Mouse (Mus musculus) induced T-regulatory cell, adult 2 months (primary cell): ENCODE measurements around the gene Wdr86.
"Not testable (repeated sequence)": the region's sequence is repeated elsewhere in the genome, so short reads cannot be mapped to it uniquely, and the experiment has no call there.

ENCODE experiments used
- DNase-seq: peaks from one replicate; pipeline ENCODE4 v3.0.0-alpha.2; 2012; ENCODE audit warnings: low read depth

Wdr86 gene

DNA sequence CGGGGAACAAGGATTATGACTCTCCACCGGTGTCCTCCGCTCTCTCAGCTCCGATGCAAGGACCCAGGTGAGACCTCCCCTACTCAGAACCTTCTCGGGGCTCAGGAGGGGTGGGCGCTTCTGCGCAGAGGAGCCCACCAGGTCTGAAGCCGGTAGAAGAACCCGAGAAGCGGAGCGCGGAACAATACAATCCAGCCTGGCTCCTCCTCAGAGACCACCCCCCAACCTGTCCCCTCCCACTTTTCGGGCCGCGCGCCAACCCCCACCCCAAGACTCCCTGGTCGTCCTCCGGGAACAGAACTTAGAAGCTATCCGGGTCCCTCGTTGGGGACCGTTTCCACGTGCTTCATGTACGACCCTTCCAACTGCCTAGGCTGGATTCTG, at the start of gene Wdr86:
Gene Wdr86, minus strand, starts transcription at position 240 of the 384 bp plus-strand sequence.
- no peak for DNase-seq

DNA sequence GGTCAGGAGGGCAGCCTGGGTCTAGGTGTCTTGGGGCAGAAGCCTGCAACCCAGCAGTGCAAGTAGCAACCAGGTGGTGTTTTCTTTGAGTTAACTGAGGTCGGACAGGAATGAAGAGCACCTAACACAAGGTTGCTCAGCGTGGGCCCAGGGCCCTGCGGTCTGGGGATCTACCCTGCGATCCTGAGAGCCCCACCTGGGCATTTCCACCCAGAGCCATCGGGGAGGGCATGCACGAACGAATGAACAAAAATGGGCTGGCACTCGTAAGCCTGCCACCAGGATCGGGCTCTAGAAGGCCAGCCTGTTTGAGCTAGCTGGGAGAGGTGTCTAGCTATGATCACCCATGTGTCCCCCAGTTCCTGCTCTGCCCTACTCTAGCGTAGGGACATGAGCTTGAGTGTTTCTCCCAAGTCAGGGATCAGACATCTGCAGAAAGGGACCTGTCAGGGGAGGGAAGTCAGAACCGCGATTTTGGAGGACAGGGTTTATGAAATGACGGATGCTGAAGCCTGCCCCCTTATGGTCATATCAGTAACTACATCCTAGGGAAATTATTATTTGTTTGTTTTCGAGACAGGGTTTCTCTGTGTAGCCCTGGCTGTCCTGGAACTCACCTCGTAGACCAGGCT, 49.5 kb upstream of the Wdr86 start:
- peak; percentile 84 for DNase-seq

DNA sequence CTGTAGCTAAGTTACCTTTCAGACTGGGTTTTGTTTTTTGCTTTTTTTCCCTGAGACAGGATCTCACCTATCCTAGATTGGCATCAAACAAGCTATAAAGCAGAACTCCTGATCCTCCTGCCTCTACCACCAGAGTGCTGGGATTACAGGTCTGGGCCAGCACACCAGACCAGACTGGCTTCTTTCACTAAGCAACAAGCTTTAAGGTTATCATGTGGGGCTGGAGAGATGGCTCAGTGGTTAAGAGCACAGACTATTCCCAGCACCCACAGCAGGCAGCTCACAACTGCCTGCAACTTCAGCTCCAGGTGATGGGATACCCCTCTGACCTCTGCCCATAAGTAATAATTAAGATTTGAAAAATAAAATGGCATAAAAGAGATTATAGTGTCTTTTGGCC, 48.8 kb upstream of the Wdr86 start:
- DNase-seq: no peak

DNA sequence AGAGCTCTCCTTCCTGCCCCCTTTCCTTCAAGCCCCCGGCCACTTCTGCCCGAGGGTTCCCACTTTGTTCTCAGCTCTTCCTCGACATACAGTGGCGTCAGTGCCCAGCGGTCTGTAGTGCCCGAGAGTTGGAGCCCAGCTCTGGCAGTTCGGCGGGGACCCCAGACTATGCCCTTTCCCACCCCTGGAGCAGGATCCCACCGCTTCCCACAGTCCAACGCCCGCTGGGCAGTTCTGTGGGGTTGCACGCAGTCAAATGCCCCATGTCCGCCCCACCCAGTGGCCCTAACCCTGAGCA, 48.3 kb upstream of the Wdr86 start:
- DNase-seq: no peak

DNA sequence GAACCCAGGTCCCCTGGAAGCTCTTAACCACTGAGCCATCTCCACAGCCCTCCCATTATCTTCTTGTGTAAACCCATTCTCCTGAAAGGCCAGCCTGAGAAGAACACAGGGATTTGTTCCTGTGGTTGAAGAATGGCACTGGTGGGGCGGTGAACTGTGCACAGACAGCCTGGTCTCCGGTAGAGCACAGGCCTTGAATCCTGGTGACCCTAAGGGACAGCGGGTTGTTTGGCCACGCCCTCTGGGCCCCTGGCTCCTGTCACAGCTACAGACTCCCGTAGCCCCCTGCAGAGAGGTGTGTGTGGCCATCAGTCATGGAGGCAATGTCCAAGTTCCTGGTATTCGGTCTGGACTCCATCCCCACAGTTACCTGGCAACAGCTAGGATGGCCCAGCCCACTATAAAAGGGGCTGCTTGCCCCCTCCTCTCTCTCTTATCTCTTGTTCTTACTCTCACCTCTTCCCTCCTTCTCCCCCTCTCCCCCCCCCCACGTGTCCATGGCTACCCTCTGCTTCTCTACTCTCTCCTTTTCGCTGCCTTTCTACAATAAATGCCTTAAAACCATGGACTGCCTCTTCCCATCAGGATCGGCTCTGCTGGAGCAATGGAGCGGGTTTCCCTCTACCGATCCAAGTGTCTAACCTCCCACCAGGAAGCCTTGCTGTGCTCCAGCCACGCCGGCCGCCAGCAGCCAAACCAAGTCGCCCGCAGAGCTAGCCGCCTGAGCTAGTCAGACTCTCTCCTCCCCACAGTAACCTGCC, 47.7 kb upstream of the Wdr86 start:
- peak; percentile 19 for DNase-seq

DNA sequence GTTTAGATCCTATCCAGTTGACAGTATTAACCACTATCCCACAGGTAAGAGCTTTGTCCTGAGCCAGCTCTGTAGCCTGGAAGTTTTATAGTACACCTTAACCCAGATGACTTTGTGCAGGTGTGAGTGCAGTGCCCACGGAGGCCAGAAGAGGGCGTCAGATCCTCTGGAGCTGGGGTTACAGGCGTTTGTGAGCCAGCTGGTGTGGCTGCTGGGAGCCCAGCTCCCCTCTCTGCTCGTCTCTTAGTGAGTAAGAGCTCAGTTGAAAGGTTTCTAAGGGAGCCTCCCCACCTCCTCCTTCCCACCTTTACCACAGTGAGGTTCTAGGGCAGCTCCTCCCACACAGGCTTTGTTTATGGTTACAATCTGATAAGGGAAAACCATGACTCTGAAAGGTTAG, 46.2 kb upstream of the Wdr86 start:
- peak; percentile 89 for DNase-seq

DNA sequence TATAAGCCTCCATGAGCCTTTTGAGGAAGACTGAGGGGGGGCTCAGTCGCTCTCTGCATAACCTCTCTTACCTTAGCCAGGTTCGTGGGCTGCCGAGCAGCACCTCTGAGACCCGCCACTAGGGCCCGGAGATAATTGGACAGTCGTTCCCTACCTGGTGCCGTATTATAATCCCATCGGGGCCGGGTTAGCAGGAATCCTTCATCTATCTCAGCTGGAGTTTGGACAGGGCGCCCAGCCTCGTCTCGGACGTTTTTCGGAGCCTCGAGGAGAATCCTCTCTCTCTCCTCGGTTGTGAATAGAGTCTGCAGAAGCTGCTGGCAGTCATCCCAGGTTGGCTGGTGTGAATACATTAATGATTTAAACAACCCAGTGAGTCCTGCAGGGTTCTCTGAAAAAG, 44.0 kb upstream of the Wdr86 start:
- DNase-seq: not testable (repeated sequence)

DNA sequence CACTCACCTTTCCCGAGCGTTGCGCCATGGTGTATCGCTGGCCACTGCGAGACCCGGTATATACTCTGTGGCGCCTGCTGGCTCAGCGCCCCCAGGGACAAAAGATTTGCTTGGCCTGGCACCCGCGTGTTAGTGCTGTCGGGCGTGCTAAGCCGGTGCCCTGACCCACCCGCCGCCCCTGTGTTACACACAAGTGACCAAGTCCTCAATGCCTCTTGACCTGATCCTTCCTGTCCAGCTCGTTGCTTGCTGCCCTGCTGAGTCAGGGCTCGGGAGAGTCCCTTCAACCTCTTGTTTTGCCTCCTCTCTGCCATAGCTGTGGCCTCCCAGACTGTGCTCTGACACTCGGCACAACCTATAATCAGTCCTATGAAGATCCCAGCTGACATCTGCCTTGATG, 27.3 kb upstream of the Wdr86 start, which contains the start of gene Crygn:
Gene Crygn, minus strand, starts transcription at position 193 of the 400 bp plus-strand sequence.
- DNase-seq: no peak

DNA sequence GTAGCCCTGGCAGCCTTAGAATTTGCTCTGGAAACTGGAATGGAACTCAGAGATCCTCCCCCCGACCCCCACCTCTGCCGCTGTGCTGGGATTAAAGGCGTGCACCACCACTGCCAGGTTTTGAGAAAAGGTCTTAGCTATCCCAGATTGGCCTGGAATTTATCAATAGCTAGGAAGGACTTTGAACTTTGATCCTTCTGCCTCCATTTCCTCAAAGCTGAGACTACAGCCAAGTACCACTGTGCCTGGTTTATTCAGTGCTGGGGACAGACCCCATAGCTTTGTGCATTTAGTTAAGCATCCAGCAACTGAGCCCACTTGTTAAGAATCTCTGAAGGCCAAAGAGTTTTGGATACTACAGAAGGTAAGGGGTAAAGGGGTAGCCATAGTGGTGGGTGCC, 26.4 kb upstream of the Wdr86 start:
- no peak for DNase-seq

DNA sequence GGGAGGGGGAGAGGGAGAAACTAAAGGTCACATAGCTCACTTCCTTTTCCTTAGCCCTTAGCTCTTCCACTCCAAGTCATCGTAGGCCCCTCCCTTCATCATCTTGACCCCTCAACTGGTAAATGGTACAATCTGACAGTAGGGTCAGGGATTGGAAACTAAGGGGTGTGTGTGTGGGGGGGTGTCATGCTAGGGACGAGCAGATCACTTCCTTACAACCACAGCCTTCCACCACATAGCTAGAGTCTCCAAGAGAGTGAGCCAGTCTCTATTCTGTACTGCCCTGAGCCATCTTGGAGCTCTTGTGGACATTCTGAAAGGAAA, 21.6 kb upstream of the Wdr86 start:
- no peak for DNase-seq

DNA sequence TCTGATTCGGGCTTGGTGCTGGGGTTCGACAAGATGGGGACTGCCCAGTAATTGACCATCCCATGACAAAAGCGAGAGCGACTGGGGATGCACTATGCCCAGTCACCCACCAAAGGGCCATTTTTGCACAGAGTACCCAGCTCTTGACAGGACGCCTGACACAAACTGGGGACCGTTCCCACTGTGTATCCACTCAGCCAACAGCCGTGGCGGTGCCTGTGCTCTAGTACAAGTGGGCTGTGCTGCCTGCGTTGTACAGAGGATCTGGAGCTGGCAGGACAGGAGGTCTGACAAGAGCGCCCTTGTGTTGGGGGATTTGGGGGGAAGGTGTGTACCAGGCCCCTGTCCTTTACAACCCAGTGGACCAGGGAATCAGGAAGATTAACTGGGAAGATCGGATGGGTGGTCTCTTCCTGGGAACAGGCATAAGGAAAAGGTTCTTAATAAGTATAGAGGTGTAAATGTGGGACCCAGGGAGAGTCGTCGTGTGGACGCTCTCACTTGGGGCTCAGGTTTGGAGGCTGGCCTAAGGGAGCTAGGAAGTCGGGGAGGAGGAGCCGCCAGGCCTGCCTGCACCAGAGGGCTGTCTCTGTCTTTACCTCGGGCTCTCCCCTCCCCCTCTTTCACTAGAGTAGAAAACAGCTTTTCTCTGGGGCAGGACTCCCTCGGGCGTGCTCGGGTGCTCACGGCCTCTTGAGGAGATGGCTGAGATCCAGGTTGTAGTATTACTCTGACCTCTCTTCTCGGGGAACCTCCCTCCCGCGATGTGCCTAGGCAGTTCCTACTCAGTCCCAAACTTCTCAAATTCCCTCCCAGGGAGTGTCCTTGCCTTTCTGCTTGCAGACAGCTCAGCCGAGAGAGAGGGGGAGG, 21.0 kb upstream of the Wdr86 start:
- DNase-seq: peak; percentile 90

DNA sequence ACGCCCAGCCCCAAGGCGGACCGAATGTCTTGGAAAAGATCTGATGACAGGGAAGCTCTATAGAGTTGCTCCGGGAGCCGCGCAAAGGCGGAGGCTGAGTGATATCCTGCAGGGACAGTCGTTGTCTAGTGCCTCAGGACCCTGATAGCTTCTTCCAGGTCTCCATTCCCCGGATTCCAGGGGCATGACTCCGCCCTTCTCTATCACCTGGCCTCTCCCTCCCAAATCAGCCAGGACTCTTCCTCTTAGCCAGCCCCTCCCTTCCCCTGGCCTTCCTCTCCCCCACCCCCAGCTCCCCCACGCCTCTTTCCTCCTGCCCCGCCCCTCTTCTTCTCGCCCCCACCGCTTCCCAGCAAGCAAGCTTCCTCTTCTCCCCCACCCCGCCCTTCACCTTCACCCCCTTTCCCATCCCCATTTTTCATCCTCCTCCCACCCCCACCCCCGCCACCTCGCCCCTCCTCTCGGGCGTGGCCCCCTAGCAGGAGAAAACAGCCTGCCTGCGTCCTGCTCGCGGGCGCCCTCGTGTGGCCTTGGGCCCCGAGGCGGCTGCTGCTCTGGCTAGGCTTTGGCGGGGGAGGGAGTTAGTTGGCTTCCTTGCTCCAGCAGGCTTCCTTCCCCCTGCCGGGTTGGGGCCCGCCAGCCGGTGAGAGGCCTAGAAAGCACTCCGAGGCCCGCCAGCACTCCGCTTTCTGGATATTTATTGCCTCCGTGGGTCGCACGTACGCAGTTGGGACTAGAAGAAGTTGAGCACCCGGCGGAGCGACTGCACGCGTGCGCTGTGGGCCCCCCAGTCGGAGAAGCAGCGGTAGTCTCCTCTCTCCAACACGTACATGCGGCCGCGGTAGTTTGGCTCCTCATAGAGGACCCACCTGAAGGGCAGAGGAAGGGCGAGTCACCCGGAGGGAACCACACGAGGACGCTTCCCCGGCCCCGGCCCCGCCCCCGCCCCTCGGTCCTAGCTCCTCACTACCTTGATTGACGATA, 20.1 kb upstream of the Wdr86 start:
- peak; percentile 95 for DNase-seq

DNA sequence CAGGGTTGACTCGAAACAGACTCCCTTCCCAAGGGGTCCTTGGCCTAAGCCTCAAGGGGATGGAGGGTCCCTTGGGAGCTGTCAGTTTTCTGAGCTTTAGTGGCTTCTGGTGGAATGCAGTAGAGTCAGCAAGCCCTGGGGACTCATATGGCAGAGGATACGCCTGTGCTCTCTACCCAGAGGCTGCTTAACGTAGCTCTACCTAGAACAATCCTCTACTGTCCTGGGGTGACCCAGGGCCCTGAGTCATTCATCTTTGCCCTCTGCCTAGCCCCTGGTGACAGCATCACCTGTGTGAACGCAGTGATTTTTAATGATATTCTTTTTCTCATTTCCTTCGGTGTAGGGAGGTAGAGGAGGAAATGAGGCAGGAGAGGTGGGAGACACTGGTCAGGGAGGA, 19.2 kb upstream of the Wdr86 start:
- no peak for DNase-seq

DNA sequence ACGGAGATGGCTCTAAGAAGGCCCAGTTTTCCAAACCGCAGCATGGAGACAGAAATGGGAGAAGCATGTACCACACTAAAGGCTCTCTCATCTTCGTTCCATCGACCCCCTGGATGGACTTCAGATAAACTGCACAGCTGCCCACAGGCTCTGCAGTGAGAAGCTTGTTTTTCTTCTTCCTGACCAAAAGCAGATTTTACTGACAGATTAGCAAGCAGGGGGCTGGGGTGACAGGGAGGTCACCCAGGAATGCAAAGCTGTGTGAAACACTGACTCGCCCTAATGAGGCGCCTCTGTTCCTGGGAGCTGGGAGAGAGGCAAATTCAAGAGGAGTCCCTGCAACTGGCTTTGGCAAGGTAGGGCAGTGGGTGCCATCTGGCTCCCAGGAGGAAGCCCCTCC, 17.0 kb upstream of the Wdr86 start:
- no peak for DNase-seq

DNA sequence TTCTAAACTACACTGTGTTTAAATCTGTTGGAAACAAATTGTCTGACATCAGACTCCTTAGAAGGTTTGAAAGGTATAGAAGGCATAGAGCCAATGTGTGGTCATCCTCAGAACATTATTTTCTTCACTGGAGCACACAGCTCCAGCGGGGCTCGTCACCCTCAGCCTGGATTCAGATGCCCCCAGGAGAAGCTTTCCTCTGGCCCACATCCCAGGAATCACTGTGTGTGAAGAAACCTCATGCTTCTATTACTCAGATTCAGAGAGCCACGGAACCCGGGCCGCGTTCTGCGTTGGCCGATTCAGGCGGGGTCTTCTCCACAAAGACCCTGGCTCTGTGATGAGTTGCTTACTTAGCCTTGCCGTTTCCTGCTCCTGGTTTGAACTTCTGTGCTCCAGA, 13.4 kb upstream of the Wdr86 start:
- DNase-seq: no peak

DNA sequence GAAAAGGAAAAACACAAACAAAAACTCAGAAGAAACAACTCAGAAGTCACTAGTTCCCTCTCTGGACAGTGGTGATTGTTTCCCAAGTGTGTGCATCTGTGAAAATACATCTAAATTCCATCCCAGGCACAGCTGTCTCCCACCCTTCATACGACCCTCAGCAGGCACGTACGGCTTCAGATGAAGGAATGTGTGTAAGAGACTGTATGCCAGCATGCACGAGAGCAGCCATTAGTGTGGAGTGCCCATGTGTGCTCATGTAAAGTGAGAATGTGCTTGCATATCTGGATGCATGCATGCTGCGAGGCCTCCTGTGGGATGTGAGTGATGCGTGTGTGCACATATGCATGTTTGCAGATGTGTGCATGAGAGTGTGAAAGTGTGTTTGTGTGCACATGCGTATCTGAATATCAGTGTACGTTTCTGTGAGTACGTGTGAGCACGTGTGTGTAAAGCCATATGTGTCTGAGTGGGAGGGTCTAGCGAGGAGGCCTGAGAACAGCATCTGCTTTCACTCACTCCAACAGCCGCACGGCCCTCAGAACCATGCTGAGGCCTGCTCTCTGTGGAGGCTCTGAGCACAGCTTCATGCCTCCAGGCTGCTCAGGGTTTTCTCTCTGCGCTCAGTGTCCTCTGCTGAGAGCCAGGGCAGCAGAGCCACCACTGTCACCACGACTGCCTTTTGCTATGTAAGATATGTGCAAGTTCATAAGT, 10.8 kb upstream of the Wdr86 start:
- no peak for DNase-seq

DNA sequence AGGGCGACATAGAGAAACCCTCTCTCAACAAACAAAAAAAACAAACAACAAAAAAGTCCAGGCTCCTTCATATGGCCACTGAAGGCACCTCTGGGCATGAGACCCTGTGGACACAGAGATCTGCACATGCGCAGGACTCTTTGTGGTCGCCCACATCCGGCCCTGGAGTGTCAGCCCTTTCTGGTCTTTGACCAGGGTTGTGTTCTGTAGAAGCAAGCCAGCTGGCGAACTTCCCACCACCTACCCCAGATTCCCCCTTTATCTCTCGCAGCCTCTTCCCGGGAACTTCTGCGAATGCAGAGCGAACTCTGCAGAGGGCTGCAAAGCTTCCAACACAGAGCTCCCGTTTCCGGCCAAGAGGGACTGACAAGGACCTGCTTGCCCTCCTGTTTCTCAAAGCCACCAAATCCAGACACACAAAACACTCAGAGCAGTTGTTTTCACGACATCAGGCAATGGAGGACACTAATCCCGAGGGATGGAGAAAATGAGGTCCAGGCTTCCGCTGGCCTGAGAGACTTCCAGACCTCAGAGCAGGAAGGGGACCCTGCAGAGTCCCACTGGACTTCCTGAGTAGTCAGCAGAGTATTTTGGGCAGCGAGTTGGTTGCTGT, 8.7 kb upstream of the Wdr86 start:
- DNase-seq: peak; percentile 61

DNA sequence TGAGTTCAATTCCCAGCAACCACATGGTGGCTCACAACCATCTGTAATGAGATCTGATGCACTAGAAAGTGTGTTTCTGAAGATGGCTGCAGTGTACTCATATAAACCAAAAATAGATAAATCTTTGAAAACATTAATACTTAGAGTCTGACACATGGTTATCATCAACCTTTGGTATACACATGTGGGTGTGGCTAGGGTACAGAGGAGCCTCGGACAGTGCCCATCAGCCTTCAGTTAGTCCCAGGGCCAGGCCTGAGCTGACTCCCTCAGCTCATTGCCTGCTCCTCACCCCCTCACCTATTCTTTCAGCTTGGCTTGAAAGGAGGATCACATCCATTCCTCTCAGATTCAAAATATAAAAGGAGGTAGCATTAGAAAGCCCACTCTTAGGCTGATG, 8.0 kb upstream of the Wdr86 start:
- DNase-seq: no peak

DNA sequence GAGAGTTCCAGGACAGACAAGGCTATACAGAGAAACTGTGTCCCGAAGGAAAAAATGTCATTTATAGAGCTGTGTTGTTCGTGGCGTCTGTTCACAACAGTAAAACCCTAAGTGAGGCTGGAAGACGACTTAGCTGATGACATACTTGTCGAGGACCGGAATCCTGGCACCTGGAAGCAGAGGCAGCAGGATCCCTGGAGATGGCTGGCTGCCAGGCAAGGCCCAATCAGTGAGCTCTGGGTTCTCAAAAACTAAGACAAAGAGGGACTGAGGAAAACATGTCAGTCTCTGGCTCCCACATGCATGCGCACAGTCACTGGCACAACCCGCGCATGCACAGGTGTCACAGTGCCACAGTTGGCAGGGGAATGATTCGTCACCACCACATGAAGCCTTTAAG, 7.1 kb upstream of the Wdr86 start:
- no peak for DNase-seq

DNA sequence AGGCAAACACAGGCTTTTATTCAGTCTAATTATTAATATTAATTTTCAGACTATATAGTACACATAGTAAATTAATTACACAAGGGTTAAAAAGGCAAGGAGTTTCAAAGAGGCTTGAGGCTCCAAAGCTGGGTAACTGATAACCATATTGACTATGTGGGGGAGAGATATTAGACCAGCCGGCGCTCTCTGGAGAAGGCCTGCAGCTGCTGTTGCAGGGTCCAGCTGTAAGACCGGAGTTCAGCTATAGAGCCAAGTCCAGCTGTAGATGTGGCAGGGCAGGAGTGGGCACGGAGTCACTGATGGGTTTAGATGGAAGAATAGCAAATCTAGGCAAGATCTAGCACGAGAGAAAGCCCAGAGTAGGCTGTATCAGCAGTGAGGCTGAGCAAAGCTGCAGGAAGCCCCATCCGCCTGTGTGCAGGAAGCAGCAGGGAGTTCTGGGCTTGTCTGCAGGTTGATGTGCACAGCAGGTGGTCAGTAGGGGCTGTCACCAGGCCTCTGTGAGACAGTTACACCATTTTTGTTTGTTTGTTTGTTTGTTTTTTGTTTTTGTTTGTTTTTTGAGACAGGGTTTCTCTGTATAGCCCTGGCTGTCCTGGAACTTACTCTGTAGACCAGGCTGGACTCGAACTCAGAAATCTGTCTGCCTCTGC, 3.4 kb upstream of the Wdr86 start:
- no peak for DNase-seq
